Mouse (Mus musculus): ENCODE data around the gene Zswim1.
A peak's percentile ranks its signal among the peaks of the same experiment; 100 is the strongest.
"Not testable (repeated sequence)": the region's sequence is repeated elsewhere in the genome, so short reads cannot be mapped to it uniquely, and the experiment has no call there.

Gene Zswim1

GRCm38 (mm10) chr2:164793236-164793635 is 29.2 kb upstream of the Zswim1 start:
- no peak for DNase-seq (ENCODE audit: low read depth, low spot score)

DNA sequence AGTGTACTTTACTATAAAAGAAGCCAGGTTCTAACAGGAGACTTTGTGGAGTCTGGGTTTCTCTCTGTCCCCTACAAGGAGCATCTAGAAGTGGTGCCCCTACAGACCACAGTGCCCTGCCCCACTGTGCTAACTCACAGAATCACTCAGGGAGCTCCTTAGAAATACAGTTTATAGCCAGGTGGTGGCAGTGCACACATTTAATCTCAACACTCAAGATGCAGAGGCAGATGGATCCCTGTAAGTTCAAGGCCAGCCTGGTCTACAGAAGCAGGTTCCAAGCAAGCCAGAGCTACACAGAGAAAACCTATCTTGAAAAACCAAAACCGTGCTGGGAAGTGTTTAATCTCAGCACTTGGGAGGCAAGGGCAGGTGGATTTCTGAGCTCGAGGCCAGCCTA is 28.7 kb upstream of the Zswim1 start:
- no peak for DNase-seq (ENCODE audit: low read depth, low spot score)

DNA sequence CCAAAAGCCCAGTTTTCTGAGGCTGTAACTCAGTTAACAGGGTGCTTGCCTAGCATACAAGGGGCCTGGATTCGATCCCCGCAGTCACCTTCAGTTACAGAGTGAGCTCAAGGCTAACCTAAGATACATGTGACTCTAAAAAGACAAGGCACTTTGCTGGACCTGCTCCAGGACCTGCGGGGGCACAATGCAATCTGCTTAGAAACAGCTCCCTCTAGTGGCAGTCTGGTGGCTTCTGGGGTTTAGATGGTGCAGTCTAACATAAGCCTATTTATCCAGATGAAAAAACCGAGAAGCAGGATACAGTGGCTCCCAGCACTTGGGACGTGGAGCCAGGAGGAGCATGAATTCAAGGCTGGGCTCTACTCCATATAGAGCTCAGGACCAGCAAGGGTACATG is 28.2 kb upstream of the Zswim1 start:
- no peak for DNase-seq (ENCODE audit: low read depth, low spot score)

- no peak for DNase-seq (ENCODE audit: low read depth, low spot score)
Observed at GRCm38 (mm10) chr2:164795868-164796267, 26.6 kb upstream of the Zswim1 start.

- not testable (repeated sequence) for DNase-seq (ENCODE audit: low read depth, low spot score)
Observed at GRCm38 (mm10) chr2:164798554-164798953, 23.9 kb upstream of the Zswim1 start.

- no peak for DNase-seq (ENCODE audit: low read depth, low spot score)
Observed at GRCm38 (mm10) chr2:164800252-164801004, 22.1 kb upstream of the Zswim1 start.

- no peak for DNase-seq (ENCODE audit: low read depth, low spot score)
Observed at GRCm38 (mm10) chr2:164803201-164803920, 19.1 kb upstream of the Zswim1 start.

DNA sequence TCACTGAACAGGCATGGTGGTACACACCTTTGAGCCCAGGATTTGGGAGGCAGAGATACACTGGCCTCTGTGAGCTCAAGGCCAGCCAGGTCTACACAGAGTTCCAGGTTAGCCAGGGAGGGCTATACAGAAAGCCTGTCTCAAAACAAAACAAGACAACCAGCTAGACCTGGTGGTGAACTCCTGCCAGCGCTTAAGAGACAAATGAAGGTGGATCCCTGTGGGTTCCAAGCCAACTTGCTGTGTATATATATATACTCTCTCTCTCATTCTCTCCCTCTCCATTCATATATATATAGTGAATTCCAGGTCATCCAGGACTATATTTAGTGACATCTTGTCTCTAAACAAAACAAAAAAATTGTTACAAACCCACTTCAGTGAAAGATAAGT is 18.6 kb upstream of the Zswim1 start:
- DNase-seq (ENCODE audit: low read depth, low spot score) = no peak

DNA sequence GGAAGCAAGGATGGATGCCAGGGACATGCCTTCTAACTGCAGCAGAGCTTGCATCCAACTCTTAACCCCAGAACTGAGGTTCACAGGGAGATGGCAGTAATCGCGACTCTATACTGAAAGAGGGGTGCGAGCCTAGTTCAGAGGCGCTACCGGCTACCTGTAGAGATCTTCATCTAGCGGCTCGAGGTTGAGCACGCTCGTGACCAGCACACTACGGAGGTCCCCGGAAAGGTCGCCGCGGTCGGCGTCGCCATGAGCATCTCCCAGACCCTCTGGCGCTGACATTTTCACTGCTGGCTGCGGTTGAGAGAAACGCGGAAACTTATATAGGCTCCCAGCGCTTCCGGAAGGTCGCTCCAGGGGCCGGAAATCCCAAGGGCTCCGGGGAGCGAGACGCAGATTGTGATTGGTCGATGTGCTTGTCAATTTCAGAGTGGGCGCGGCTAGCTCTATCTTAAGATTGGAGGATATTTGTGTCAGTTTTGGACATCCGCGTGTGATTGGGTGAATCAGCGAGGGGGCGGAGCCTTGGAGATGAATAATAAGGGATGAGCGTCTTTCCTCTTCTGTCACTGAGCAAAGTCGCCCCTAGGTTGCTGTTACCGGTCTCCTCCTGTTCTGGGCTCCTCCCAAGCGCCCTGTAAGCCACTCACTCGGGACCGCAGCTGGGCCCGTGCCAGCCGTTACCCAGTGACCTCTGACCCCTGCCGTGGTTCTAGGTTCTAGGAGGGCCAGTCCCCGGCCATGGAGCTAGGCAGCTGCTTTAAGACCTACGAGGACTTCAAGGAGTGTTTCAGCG is 17.8 kb upstream of the Zswim1 start, which contains the start of the genes Acot8 and Zswim3:
Gene Acot8, minus strand, starts transcription at position 350 of the 799 bp plus-strand sequence.
Gene Zswim3, plus strand, starts transcription at position 566 of the 799 bp plus-strand sequence.
- DNase-seq (ENCODE audit: low read depth, low spot score) = peak; percentile 97

DNA sequence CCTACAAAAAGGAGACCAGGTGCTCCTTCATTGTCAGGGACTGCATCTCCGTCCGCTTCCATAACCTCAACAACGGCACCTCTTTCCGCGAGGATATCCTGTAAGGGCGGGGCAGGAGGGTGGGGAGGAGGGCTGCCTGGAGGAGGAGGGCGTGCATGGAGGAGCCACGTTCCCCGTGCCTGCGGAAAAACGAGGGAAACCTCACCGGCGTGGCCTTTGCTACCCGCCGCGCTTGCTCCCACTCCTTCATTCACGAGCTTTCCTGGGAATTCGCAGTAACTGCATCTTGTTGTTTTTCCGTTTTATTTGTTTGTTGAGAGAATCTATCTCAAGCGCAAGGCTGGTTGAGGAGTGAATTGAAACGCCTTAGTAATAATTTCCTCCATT is 17.2 kb upstream of the Zswim1 start:
- no peak for DNase-seq (ENCODE audit: low read depth, low spot score)

DNA sequence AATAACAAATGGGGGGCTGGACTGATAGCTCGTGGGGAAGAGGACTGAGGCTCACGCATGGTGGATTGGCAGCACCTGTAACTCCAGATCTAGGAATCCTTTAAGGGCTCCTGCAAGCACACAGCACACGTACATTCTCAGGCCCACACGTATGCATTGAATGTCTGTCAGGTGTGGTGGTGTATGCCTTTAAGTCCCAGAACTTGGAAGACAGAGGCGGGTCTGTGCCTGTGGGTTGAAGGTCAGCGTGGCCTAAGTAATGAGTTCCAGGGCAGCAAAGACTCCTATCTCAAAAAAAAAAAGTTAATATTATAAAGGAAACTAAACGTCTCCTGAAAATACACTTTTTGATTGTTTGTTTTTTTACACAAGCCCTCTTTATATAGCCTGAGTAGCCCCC is 15.9 kb upstream of the Zswim1 start:
- DNase-seq (ENCODE audit: low read depth, low spot score) = no peak

DNA sequence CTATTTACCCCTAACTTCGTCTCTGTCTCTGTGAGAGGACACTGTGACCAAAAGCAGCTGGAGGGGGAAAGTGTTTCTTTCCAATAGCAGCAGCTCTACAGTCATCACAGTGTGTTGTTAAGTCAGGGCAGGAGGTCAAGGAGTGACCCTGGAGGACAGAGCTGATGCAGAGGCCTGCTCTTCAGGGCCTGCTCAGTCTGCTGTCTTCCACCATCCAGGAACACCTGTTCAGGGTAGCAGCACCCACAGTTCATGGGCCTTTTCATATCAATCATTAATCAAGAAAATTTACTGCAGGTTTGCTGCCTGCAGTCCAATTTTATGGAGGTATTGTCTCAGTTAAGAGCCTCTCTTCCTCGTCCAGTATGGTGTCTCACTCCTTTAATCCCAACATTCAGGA is 8.9 kb upstream of the Zswim1 start:
- no peak for DNase-seq (ENCODE audit: low read depth, low spot score)

GRCm38 (mm10) chr2:164815348-164815747 is 7.1 kb upstream of the Zswim1 start:
- no peak for DNase-seq (ENCODE audit: low read depth, low spot score)

DNA sequence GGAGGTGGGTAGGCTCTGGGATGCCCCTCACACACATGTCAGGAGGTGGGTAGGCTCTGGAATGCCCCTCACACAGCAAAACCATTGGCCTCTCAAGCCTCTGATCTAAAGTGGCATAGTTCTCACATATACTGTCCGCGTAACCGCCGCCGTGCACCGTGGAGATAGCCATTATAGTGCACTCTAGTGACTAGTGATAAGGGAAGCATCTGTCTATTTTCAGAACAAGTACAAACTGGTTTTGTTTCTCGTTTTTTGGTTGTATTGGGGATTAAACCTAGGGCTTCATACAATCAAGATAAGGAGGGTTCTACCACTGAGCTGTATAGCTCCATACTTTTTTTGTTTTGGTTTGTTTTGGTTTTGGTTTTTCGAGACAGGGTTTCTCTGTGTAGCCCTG is 6.7 kb upstream of the Zswim1 start:
- DNase-seq (ENCODE audit: low read depth, low spot score) = no peak

DNA sequence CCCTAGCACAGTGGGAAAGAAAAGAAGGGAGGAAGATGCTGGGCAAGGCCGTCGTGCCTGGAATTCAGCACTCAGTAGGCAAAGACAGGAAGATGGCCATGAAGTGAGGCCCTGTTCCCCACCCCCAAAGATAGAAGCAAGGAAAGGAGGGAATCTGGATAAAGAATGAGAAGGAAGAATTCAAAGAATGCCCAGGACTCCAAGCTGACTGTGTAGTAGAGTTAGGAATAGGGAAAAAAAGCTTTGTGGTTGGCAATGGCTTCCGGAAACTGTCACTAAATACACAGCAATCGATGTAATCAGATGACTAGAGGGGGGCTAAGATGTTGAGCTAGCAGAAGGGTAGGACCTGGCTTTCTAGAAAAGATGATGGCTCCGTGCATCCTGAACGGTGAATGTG is 5.3 kb upstream of the Zswim1 start:
- no peak for DNase-seq (ENCODE audit: low read depth, low spot score)

GRCm38 (mm10) chr2:164817703-164818102 is 4.8 kb upstream of the Zswim1 start:
- DNase-seq (ENCODE audit: low read depth, low spot score) = no peak

DNA sequence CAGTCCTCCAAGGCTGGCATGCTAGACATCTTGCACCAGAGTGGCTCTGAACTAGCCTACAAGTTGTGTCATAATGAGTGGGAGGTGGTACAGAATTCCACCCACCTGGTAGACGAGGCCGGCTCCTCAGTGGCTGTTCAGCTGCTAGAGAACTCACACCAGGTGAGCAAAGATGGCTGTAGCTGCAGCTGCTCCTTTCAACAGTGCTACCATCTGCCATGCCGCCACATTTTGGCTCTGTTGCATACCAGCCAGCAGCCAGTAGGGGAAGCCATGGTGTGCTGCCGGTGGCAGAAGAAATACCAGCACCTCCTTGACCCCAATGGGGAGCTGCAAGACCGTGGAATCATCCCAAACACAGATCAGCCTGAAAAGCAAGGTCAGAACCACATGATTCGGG is 1.4 kb upstream of the Zswim1 start:
- DNase-seq (ENCODE audit: low read depth, low spot score) = no peak

DNA sequence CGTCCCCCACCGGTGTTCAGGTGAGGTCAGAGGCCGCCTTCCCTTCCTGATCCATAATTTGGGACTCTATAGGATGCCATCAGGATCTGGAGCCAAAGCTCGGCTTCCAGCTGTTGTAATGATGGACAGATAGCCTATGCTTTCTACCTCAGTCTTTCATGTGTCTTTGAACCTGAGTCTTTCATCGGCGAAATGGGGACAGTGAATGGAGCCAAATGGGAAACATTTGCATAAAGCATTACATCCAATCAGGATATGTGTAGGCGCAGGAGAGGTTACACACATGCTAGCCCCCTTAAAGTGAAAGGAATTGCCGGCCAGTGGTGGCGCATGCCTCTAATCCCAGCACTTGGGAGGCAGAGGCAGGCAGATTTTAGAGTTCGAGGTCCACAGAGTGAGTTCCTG is 697 bp downstream of the Zswim1 start:
- DNase-seq (ENCODE audit: low read depth, low spot score) = no peak

DNA sequence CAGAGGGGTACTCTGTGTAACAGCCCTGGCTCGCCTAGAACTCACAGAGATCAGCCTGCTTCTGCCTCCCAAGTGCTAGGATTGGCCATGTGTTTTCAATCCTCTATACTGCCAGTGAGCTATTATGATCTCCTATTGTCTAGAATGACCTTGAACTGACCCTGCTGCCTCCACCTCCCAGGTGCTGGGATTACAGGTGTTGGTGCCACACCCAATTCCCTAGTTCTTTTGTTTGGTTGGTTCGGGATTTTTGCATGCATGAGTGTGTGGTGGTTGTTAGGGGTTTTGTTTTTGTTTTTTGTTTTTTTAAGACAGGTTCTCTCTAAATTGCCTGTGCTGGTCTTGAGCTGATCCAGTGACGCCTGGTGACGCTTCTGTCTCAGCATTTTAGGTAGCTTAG is 1.5 kb downstream of the Zswim1 start:
- DNase-seq (ENCODE audit: low read depth, low spot score) = no peak

GRCm38 (mm10) chr2:164825521-164825920 is 3.0 kb downstream of the Zswim1 start:
- no peak for DNase-seq (ENCODE audit: low read depth, low spot score)

DNA sequence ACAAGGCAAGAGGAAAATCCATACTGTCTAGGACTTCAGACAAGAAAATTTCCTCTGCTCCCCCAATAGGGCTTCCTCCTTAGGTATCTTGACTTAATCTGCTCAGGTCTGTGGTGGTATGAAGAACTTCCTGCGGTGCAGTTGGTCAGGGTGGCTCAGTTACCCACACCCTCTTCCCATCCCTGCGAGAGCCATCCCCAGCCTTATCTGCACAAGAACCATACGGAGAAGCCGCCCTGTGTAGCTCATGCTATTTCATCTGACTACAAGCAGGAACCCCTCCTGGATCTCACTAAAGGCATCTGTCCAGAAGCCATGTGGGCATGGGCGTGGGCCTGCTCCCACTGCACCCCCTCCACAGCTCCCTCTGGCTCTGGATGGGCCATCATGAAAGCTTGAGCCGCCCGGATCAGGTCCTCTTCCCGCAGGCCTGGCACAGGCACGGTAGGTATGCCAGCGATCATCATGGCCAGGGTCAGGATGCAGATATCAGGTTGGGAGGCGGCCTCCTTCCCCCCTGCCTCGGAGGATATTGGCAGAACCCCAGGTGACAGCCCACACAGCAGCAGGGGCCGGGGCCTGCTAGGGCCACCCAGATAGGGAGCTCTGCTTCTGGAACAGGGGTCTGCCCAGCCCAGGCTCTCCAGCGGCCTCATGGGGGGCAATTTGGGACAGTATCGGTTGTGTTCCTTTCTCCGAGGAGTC is 4.8 kb downstream of the Zswim1 start:
- no peak for DNase-seq (ENCODE audit: low read depth, low spot score)

- DNase-seq (ENCODE audit: low read depth, low spot score) = no peak
Observed at GRCm38 (mm10) chr2:164828437-164828836, 6.0 kb downstream of the Zswim1 start, which contains the start of gene Spata25. Gene Spata25 (minus strand): TSS chr2:164828537.

All from brain, embryonic 18.5 days (tissue).